Mouse (Mus musculus) lung, postnatal 36 days (tissue): ENCODE measurements around the gene Zc3h14.
A peak's percentile ranks its signal among the peaks of the same experiment; 100 is the strongest.

Experiments
- DNase-seq: peaks from one replicate; pipeline ENCODE4 v3.0.0; 2022; ENCODE audit warnings: mixed read lengths

Zc3h14 gene

DNA sequence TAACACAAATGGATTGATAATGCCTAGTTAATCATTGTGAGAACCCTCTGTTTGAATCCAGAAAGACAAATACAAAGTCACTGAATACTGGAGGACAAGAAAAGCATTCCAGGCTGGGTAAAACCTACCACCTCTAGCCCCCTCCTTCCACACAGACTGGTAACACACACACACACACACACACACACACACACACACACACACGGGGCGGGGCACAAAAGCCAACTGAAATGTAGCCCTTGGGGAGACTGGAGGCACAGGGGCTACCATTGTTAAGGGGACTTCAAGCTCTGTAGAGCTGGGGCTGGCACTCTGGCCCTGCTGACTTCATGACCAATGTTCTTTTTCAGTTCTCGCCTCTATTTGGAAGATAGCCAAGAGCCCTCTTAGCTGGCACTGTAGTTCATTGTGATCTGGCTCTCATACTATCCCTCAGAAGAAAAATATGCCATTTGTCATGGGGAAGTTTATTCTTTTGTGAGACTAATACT is 5.7 kb upstream of the Zc3h14 start:
- peak; percentile 49 for DNase-seq

DNA sequence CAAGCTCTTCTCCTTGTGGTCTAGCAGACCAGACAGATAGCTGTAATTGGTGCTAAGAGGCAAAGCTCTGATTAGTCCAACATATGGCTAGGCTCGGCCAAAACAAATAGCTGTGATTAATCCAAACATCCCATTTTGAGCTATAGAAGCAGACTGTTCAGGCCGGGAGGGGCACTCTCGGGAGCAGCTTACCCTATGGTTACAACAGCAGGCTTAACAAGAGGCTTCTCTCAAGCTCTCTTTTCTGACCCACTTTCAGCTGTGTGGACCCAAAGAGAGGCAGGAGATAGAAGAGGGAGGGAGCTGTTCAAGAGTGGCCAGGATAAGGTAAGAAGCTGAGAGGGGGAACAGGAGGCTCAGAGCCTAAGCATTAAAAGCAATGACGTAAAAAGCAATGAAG is 1.1 kb upstream of the Zc3h14 start:
- DNase-seq: no peak

DNA sequence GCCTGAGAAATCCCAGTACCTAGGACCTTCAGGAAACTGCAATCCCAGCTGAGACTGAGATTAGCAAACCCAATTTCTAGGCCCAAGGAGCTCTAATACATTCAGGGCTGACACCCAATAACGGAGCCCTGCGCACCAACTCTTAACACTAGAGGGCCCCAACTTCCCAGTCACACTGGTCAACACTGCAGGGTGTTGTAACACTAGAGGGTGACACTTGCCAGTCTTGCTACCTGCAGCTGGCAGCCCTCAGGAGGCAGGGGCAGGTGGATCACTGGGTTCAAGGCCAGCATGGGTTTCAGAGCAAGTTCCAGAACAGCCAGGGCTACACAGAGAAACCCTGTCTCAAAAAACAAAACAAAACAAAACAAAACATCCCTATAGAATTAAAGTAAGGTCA is 633 bp upstream of the Zc3h14 start:
- DNase-seq: peak; percentile 86

DNA sequence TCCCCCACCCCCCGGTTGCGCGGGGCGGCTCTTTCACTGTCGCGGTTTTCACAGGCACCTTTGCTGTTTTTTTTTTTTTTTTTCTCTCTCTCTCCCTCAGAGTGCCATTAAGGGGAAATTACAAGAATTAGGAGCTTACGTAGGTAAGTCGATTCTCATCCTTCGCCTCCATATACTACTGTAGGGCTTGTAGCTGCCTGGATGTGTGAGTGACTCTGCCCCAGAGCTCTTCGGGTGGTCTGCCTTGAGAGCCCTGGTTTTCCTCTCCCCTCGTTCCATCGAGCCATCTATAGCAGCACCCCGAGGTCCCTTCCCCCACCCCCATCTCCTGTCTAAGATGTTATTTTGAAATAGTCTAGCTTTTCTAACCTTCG is 603 bp downstream of the Zc3h14 start:
- no peak for DNase-seq

DNA sequence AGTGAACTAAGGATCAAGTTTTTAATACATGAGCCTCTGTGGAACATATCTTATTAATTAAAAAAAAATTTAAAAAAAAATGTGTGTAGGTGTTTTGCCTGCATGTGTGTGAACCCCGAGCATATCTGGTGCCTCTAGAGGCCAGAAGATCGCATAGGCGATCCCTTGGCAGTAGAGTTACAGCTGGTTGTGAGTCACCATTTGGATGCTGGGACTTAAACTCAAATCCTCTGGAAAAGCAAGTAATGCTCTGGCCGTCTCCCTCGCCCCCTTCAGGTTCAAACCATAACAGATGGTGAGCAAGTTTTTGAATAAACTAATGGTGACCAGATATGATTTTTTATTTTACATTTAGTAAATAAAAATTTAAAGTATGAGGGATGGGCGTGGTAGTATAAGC is 10.9 kb downstream of the Zc3h14 start:
- DNase-seq: no peak

DNA sequence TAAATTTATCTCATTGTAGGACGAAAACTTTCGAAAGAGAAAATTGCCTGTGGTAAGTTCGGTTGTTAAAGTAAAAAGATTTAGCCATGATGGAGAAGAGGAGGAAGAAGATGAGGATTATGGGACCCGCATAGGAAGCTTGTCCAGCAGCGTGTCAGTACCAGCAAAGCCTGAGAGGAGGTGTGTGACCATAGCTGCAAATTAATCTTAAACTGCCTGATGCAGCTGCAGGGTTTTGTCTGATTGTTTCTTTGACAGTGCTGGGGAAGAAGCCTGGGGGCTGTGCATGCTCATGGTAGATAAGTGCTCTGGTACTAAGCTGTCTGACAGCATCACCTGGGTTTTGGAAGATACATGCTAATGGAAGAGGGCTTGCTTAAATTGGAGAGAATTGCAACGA is 12.9 kb downstream of the Zc3h14 start:
- no peak for DNase-seq

DNA sequence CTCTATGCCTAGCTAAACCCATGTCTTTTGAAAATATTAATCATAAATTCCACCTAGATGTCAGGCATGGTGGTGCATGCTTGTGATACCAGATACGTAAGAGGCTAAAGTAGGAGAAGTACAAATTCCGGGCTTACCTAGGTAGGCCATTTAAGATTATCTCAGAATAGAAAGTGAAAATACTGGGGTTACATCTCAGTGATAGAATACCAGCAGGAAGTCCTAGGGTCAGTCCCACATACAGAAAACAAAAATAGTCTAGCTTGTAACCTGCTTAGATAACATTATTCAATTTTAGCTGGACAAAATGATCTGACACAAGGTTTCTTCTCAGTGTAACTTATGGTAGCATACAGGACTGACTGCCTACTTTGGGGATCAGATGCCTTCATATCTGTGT is 19.5 kb downstream of the Zc3h14 start:
- DNase-seq: no peak

DNA sequence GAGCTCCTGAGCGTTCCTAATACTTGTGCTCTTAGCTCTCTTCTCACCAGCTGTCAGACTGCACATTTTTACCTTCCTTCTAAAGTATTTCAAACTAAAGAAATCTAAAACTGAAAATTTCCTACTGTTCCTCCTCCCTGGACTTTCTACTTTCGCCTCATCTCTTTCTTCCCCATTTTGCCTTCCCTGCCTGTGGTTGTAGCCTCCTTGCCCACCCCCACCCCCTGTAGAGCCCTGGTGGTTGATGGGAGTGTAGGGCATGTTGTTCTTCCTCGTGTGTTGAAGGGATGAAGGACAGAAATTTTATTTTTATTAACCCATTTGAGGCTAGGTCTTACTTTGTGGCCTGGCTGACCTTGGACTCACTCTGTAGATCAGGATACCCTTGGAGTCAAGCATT is 30.7 kb downstream of the Zc3h14 start:
- DNase-seq: no peak

DNA sequence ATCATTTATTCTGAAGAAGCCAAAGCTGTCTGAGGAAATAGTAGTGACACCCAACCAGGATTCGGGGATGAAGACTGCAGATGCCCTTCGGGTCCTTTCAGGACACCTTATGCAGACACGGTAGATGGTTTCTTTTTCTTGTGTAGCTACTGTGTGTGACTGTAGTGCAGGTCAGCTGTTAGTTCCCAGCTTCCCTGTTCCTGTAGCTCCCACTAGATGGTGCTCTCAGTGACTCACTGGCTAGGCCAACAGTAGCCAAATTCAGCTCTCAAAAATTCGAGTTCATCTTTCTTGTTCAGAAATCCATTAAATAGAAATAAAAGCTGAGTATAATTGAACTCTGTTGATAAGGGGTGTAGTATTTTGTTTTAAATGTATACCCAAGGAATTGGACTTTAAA is 32.4 kb downstream of the Zc3h14 start:
- DNase-seq: peak; percentile 41

DNA sequence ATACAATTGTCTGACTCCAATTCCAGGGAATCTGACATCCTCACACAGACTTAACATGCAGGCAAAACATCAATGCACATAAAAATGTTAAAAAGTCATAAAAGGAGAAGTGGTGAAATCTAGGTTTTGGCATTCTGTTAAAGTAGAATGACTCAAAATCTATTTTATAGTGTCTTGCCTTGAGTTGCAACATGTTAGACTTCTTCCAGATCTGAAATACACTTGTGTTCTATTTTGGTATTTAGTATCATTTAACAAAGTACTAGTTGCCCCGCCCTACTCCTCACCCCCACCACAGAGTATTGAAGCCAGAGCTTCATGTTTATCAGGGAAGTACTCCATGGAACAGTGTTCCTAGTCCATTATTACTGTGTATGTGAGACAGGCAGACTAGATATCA is 37.5 kb downstream of the Zc3h14 start:
- DNase-seq: no peak

DNA sequence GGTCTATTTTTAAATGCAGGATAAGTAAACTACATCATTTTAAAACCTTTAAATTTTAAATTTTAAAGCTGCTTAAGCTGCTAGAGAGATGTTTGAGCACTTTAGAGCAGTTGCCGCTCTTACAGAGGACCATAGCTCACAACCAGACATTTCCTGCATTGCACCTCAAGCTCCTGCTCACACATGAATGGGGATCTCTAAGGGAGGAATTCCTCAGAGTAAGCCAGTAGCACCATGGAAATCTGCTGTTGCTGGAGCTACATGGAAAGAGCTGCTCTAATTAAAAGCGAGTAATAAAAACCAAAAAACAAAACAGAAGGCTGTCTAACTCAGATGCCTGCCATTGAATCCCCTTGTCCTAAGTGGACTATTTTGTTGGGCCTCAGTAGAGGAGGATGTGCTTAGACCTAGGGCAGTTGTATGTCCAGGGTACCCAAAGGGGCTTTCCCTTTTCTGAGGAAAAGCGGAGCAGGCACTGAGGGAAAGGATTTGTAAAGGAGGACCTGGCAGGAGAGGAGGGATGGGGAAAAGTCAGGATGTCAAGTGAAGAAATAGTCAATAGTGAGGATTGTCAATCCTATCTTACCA is 49.1 kb downstream of the Zc3h14 start:
- DNase-seq: no peak

DNA sequence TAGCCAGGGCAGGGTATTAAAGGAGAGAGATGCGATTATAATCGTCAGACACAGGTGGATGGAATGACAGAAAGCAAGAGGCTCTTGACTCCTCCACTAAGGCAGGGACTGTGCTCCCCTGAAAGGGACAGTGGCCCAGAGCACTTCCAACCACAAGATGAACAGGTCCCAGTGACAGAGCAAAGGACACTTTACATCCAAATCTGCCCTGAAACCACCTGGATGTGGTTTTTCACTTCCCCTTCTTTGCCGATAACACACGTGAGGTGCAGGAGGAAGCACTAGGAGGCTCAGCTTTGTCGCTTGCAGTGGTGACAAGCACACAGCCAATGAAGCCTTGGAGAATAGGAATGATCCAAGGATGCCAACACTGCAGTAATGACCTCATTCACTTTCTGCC is 53.6 kb downstream of the Zc3h14 start:
- no peak for DNase-seq

DNA sequence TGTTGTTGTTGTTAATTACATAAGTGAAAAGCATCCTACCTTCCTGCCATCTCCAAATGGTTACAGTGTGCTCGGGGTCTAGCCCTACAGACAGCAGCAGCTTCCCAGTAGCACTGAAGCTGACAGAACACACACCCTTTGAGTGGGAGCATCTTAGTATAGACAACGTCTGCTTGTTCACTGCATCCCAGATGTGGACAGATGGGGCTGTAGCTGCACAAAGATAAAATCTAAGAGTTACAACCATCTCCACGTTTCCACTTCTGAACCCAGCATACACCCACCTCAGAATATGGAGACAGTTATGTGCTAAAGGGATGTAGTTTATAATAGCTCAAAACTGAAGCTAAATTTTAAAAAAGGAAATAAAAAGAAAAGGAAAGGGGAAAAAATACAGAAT is 55.5 kb downstream of the Zc3h14 start:
- no peak for DNase-seq

DNA sequence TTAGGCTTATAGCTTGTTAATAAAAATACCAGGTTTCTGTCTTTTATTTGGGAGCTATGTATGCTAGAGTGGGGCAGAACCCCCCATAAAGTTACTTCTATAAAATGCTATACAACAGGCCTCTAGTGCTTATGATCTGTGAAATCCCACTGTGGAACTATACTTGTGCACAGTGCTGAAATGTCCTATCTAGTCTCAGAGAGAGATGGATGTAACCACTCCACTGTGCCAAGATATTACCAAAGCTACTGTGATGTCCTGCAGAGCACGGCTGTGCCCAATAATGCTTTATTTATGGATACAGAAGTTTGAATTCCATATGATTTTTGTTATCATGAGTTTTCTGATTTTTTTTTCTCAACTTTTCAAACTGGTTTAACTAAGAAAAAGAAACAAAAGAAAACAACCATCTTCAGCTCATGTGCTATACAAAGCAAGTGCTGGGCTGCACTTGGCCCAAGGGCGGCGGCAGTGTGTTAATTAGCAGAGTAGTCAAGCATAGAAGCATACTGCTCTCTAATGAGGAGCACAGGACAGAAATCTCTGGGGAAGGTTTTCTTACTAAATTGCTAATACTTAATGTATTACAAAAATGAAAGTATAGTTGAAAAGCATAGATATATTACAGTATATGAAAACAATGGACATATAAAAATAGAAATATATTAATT is 57.4 kb downstream of the Zc3h14 start:
- DNase-seq: no peak

DNA sequence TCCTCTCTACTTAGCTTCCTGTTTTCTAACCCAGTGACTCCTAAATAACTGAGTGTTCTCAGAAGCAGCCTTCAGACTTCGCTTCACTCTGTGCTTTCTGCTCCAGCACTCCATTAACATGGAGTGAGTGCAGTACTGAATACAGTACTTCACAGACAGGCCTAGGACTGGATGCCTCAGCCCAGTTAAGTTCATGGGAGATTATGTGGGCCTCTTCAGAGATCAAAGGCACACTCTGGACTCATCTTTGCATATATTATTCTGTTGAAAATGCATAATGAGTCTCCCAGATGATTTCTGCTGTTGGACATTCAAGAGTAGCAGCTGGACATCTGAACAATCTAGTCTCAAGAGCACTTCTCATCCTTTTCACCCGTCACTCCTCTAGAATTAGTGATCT is 74.0 kb downstream of the Zc3h14 start:
- DNase-seq: no peak

DNA sequence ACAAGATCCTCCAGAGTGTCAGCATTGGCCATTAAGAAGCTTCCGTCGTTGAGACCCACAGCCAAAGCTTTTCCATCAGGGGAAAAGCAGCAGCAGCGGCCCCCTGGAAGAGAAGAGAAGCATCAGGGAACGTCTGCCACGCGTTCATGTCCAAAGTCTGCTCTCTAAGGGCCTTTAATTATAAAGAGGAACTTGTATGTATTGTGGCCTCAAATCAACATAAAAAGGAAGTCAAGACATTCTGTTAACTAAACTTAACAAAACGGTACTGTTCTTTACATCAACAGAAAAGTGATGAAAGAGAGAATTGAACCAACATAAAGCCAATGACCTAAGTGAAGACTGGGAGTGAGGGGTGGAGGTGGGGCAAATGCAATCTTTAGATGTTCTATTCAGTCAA is 84.4 kb downstream of the Zc3h14 start:
- no peak for DNase-seq

DNA sequence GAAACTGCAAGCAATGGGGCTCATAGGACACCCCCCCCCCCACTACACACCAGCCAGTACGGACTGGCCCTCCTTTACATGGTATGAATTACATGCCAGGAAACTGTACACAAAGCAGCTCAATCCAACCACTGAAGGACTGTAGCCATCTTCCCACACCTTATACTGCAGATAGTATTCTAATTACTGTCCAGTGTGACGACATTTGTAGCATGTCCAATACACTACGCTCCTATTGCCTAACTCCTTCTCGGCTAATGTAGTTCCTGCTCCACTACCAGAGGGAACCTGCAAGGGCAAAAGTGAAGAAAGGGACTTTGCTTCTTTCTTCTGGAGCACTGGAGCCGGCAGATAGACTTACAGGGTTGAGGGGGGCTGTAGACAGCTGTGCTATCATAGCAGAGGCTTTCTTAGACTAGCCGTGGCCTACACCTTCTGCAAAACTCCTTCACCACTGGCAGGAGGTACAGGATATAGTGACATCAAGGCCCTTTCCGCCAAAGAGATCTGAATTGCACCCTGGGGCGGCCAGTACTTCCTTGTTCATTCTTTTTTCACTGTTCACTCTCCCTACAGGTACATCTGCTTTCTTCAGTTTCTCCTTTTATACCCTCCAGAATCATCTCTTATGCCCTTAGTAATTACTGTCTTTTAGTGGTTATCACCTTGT is 86.3 kb downstream of the Zc3h14 start:
- no peak for DNase-seq

DNA sequence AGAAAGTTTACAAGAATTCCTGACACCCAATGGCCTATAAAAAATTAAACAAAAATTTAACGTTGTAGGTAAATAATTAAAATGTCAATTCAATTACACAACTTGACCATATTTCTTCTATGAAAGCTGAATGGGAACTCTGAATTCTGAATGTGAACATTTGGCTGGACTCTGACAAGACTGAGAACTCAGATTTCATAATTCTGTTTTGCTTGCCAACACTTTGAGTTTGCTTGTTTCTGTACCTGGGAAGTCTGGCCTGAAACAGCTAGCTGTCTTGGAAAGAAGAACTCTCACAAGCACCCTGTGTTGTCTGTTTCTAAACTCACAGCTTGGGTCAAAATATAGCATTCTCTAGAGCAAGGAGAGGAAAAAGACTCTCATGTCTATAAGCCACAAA is 87.1 kb downstream of the Zc3h14 start:
- peak; percentile 26 for DNase-seq

DNA sequence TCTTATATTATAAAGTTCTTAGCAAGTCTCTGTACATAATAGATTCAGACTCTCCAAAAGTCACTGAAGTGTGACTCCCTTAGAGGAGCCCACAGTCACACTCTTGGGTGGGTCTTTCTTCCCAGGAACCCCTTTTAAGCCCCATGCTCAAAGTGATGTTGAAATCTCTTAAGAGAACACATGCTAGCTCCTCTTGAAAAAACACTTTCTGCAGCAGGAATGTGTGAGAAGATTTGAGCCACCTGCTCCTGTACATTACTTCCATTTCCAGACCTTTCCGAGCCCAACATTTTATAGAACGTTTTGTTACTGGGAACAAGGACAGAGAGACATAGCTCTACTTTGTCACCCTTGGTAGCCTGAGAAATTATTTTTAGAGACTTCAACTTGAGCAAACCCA is 88.1 kb downstream of the Zc3h14 start:
- DNase-seq: peak; percentile 65

DNA sequence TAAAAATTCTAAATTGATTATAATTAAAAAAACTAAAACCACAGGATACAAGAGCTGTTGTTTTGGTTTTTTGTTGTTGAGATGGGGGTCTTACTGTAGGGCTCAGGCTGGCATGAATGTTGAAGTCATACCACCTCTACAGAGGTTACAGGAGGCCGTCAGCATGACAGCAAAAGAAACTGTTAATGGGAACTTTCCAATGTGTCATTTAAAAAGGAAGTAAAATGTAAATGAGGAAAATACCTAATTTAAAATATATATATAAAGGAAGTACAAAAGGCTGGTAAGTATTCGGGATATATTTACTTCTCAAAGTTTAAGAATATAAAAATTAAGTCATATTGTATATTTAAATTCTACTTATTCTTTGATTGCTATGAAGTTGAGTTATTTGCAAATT is 88.7 kb downstream of the Zc3h14 start:
- no peak for DNase-seq
